Mouse (Mus musculus) testis, adult 10 weeks (tissue): ENCODE results near the gene Cfhr1. TPM values are rescaled to one million over a fixed set of nuclear protein-coding genes. Genes with fewer than 3 reads are reported as not detected.

Source experiments
- polyA plus RNA-seq: library from polyadenylated mRNA; stranded (reverse); fragments of 350-450 nt; fragmentation: Illumina TruSeq; extraction: RNeasy Lipid Tissue Mini Kit (QIAGEN cat#74804); gene quantifications from one replicate; pipeline ENCODE4 v1.2.3, GENCODE M21; 2014; ENCODE audit warnings: low read depth, low replicate concordance

Cfhr1 gene
- polyA plus RNA-seq, result 23.7 TPM

GRCm38 (mm10) chr1:139560024-139560423 is at the start of gene Cfhr1:
Gene Cfhr1 (minus strand): TSS chr1:139560272.

GRCm38 (mm10) chr1:139501258-139501752 is 58.8 kb downstream of the Cfhr1 start, which contains the start of gene F13b:
Gene F13b (plus strand): TSS chr1:139501702.

Other genes starting within 250 kb of the Cfhr1 start
- gene Crb1, start 183.2 kb downstream of the Cfhr1 start, polyA plus RNA-seq, result 2.6 TPM
- 10.6 TPM for gene Zbtb41, start 138.0 kb downstream of the Cfhr1 start, polyA plus RNA-seq
- 11.8 TPM for gene Aspm, start 105.5 kb downstream of the Cfhr1 start, polyA plus RNA-seq
- gene F13b, start 58.6 kb downstream of the Cfhr1 start, polyA plus RNA-seq, result 0.08 TPM
- 0.38 TPM for gene Gm4788, start 221.0 kb upstream of the Cfhr1 start, polyA plus RNA-seq